Mouse (Mus musculus) central nervous system, embryonic 18 days (tissue): ENCODE data around the gene Tmem175. TPM values are rescaled to one million over a fixed set of nuclear protein-coding genes. Genes with fewer than 3 reads are reported as not detected.

Source experiments
- polyA plus RNA-seq: library from polyadenylated mRNA; depleted of rRNA; stranded (reverse); fragments of >200 nt; gene quantifications from 2 replicates; pipeline ENCODE4 v1.2.3, GENCODE M21; 2012; rRNA removed

Tmem175 gene
- polyA plus RNA-seq = 31.7 and 33.5 TPM in 2 replicates

GRCm38 (mm10) chr5:108629634-108630483 lies at the start of gene Tmem175, which contains the start of gene Gak:
Gene Tmem175, plus strand, starts transcription at chr5:108629770.
Gene Gak, minus strand, starts transcription at chr5:108629755.

GRCm38 (mm10) chr5:108659698-108660631 lies 30.4 kb downstream of the Tmem175 start, which contains the start of gene Idua:
Gene Idua, plus strand, starts transcription at chr5:108660331.

GRCm38 (mm10) chr5:108668977-108669936 lies 39.7 kb downstream of the Tmem175 start, which contains the start of gene Dgkq:
Gene Dgkq, minus strand, starts transcription at chr5:108669672.

GRCm38 (mm10) chr5:108675251-108675816 lies 45.8 kb downstream of the Tmem175 start, which contains the start of gene Slc26a1:
Gene Slc26a1, minus strand, starts transcription at chr5:108675569.

GRCm38 (mm10) chr5:108692271-108692670 lies 62.7 kb downstream of the Tmem175 start, which contains the start of gene Fgfrl1:
Gene Fgfrl1, plus strand, starts transcription at chr5:108692382.

Other genes starting within 250 kb of the Tmem175 start
- gene Pde6b, start 241.4 kb upstream of the Tmem175 start, polyA plus RNA-seq = 0.03 TPM in 1 of 2 replicates, not detected in the other
- 217 and 232 TPM in 2 replicates for gene Atp5k, start 195.3 kb upstream of the Tmem175 start, polyA plus RNA-seq
- gene Mfsd7a, start 180.9 kb upstream of the Tmem175 start, polyA plus RNA-seq = 0.64 and 0.69 TPM in 2 replicates
- gene Pcgf3, start 168.5 kb upstream of the Tmem175 start, polyA plus RNA-seq = 30.9 and 34.2 TPM in 2 replicates
- gene Cplx1, start 79.7 kb upstream of the Tmem175 start, polyA plus RNA-seq = 34.0 and 34.5 TPM in 2 replicates
- gene Gak, start within 50 bp of the Tmem175 start, polyA plus RNA-seq = 60.7 and 61.0 TPM in 2 replicates
- gene Idua, start 30.6 kb downstream of the Tmem175 start, polyA plus RNA-seq = 14.8 and 15.1 TPM in 2 replicates
- 71.8 and 73.1 TPM in 2 replicates for gene Dgkq, start 39.9 kb downstream of the Tmem175 start, polyA plus RNA-seq
- gene Slc26a1, start 45.8 kb downstream of the Tmem175 start, polyA plus RNA-seq = 4.0 and 4.2 TPM in 2 replicates
- gene Fgfrl1, start 62.6 kb downstream of the Tmem175 start, polyA plus RNA-seq = 13.7 and 18.8 TPM in 2 replicates
- gene Rnf212, start 145.2 kb downstream of the Tmem175 start, polyA plus RNA-seq = not detected in 2 replicates
- gene Tmed11, start 165.6 kb downstream of the Tmem175 start, polyA plus RNA-seq = not detected in 2 replicates
- not detected in 2 replicates for gene Vmn2r8, start 179.1 kb downstream of the Tmem175 start, polyA plus RNA-seq
- gene Vmn2r9, start 222.8 kb downstream of the Tmem175 start, polyA plus RNA-seq = not detected in 2 replicates